Mouse (Mus musculus) lung, postnatal 0 days (tissue): Measurements from ENCODE around the gene Hoxa13.

Source experiments
- CTCF ChIP-seq: IDR thresholded peaks from 2 replicates; pipeline ENCODE4 v1.5.1; 2016; ENCODE audit warnings: antibody characterized with exemption, mild to moderate bottlenecking
- EP300 ChIP-seq: IDR thresholded peaks from 2 replicates; pipeline ENCODE4 v1.6.1; 2016; ENCODE audit warnings: antibody characterized with exemption, mild to moderate bottlenecking, control low read depth

DNA sequence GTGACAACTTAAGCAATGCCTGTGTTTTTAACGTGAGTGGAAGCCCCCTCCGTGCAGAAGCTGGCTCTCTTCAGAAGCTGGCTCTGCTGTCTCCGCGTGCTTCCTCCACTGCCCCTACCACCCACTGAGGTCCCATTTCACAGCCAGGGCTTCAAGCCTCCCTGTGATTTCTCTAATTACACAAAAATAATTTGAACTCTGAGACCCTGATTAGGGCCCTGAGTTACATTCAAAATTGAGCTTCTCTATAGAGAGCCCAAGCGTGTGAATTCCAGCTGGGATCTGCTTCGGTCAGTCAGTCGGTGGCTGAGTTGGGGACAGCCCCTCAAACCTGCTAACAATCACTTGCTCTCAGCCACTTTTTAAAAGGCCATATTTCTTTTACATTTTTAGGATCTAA lies 7.7 kb upstream of the Hoxa13 start:
- TF ChIP-seq CTCF (no peak), EP300 (no peak)
